Mouse (Mus musculus): ENCODE data around the gene Loxl4. TPM values are rescaled to one million over a fixed set of nuclear protein-coding genes. Genes with fewer than 3 reads are reported as not detected.

Gene Loxl4
- total RNA-seq, 2 experiments from 2014 or later, result 0.20 to 0.36 TPM

DNA sequence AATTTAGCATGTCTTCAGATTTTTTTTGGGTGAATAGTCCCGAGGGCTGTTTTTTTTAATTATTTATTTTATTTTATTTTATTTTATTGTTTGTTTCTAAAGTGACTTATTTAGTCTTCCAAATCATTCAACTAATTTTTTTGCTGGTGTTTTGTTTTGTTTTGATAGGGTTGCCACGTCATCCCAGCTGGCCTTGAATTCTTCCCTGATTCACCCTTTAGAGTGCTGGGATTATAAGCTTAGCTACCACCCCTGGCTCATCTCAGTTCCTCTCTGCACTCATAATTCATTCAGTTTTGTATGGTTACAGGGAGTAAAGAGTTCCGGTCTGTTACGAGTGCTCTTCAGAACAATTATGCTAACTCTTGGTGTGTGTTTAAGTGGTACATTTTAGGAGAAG is 34.0 kb downstream of the Loxl4 start:
- DNase-seq (ENCODE audit: low spot score in 2 of 2), result no peak
- intact Hi-C loops (cut with DNase I), result no loop called here

DNA sequence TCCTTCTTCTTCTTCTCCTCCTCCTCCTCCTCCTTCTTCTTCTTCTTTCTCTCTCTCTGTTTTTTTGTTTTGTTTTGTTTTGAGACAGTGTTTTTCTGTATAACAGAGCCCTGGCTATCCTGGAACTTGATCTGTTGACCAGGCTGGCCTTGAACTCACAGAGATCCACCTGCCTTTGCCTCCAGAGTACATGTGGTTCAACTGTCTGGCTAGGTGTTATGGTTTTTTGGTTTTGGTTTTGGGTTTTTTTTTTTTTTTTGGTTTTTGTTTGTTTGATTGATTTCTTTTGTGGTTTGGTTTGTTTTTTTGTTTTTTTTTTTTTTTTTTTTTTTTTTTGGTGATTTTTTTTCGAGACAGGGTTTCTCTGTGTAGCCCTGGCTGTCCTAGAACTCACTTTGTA is 35.8 kb downstream of the Loxl4 start:
- intact Hi-C loops (cut with DNase I), result no loop called here
- DNase-seq (ENCODE audit: low spot score in 2 of 2), result no peak

DNA sequence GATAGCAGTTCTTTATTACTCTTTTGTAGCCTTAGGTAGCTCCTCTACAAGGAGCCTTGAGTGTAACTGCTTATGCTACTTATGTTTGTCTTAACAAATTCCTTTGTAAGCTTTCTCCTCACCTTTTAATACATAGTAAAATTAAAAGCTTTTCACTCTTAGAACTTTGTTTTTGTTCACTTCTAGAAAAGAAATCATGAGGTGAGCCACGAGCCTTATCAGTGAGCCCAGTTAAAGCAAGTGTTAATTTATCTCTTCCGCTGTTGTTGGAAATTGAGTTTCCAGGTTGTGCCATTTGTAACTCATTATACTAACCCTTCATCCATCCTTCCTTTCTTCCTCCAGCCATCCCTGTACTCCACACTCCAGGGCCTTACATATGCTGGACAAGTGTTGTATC is 37.3 kb downstream of the Loxl4 start:
- intact Hi-C loops (cut with DNase I), result no loop called here
- no peak for DNase-seq (ENCODE audit: low spot score in 2 of 2)

DNA sequence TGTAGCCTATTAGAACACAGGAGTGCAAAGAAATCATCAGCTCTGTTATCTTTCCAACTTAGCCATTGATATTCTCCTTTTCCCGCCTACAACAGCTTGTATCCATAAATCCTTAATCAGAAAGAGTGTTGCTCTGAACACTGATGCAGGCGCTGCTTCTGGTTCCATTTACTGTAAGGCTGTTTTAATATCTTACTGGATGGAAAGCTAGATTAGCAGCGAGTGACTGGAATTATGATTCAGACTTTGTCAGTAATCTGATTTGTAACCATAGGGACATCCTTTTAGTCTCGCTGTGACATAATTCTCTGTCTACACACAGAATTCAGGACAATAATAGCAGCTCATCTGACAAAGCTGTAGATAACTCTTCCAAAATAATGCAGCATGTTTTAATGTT is 41.3 kb downstream of the Loxl4 start:
- intact Hi-C loops (cut with DNase I), result no loop called here
- no peak for DNase-seq (ENCODE audit: low spot score in 2 of 2)

DNA sequence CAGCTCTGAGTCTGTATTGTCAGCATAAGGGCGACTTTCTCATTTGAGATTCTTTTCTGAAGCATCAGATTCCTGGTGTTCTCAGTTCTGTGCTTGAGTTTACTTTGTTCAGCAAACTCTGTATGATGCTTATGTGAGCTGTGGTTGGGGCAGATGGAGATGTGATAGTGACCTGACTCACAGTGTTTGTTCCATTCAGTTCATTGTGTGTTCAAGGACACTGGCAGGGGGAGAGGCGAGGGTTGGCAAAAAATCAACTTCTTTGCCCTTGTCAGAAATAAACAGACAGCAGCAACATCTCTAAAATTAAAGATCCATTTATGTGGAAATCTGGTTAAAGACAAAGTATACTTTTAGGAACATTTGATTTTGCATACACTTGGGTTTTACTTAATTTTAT is 43.5 kb downstream of the Loxl4 start:
- intact Hi-C loops (cut with DNase I), result no loop called here
- no peak for DNase-seq (ENCODE audit: low spot score in 2 of 2)

DNA sequence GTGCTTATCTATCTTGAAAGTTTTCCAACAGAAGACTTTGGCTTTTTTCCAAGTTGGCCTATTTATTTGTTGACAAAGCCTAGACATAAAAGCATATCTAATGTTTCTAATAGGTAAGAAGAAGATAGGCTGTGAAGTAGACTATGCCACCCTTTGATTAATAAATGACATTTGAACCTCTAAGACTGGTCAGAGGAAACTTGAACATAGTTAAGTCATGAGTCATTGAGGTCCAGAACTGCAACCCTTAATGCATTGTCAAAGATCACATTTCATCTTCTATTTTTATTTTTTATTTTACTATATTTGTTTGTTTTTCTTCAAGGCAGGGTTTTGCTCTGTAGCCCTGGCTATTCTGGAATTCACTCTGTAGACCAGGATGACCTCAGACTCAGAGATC is 45.6 kb downstream of the Loxl4 start:
- intact Hi-C loops (cut with DNase I), result no loop called here
- DNase-seq (ENCODE audit: low spot score in 2 of 2), result no peak

DNA sequence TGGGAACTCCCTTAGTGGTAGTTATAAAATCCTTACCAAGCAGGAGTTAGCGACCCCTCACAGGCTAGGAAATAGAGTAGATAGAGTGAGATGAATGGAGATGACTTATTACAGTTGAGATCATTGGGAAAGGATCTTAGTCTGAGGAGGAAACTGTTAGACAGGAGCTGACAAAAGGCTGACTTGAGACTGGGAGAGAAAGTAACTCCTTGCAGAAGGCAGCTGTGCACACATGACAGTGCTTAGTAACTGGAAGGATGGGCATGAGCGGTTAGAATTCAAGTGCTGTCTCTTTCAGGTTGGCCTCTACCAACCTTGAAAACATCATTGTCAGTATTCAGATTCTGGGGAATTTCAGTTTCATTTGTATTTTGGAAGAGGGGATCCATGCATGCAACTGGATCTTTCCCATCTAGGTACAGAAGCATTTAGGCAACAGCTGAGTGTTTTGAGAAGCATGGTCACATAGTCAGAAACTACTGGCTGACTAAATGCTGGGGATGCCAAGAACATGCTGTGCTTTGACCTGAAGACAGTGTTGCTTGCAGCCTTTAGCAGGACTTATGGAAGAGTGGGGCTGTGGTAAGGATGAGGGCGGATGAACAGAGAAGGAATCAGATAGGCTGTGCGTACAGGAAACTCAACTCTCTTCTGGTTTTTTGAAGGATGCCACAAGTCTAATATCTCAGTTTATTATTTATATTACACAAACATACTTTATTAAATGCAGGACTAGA is 46.2 kb downstream of the Loxl4 start:
- intact Hi-C loops (cut with DNase I), result no loop called here
- DNase-seq (ENCODE audit: low spot score in 2 of 2), result no peak

DNA sequence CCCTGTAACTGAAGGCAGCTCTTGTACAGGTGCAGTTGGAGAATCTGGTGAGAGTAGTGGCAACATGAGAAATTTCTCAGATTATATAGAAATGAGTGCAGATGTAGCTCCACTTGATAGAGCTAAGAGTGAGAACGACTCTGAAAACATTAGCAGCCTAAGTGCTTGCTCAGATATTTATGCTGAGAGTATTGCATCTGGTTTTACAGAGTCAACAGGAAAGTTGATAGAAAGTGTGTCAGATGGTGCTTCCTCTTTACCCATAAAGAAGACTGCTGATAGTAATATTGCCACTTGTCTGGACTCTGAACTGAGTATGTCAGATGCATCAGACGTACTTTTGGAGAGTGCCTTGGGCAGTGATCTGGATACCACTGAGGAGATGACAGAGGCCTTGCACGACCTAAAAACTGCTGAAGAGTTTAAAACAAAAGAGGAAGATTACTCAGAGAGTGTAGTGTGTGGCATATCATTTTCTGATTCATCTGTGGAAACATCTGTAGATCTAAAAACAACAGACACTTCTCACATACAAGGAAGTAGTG is 48.8 kb downstream of the Loxl4 start:
- intact Hi-C loops (cut with DNase I), result no loop called here

DNA sequence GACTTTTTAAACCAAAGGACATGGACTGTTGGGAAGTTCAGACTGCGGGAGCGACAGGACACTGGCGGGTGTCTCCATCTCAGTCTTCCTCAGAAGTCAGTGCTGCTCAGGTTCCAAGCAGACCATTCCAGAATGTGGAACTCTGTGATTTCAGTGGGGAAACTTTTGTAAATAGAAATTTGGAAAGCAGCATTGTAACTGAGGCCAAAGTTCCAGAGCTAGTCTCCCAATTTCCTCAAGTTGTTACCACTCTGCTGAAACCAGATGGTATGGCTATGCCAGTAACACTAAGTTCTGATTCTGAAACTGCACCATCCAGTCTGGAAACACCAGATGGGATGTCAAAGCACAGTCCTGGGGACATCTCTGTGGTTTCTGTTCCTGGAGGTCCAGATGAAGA is 49.6 kb downstream of the Loxl4 start:
- no peak for DNase-seq (ENCODE audit: low spot score in 2 of 2)

More for the DNA sequence above, 48.8 kb downstream of the Loxl4 start:
- no peak for DNase-seq (ENCODE audit: low spot score in 2 of 2)

DNA sequence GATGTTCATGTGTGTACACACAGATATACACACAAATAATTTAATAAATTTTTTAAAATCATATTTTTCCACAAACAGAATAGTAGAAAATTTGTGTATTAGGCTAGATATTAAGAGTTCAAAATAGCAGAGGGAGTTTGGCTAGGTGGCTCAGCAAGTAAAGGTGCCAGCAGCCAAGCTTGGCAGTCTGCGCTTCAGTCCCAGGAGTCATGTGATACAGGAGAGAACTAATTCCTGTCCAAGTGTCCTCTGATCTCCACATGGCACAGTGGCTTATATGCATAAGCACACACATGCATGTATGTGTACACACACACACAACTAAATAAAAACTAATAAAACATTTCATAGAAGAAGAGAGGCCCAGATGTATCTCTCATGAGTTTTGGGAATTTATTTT is 50.6 kb downstream of the Loxl4 start:
- no peak for DNase-seq (ENCODE audit: low spot score in 2 of 2)
- intact Hi-C loops (cut with DNase I), result no loop called here

More for the DNA sequence above, 49.6 kb downstream of the Loxl4 start:
- intact Hi-C loops (cut with DNase I), result no loop called here

DNA sequence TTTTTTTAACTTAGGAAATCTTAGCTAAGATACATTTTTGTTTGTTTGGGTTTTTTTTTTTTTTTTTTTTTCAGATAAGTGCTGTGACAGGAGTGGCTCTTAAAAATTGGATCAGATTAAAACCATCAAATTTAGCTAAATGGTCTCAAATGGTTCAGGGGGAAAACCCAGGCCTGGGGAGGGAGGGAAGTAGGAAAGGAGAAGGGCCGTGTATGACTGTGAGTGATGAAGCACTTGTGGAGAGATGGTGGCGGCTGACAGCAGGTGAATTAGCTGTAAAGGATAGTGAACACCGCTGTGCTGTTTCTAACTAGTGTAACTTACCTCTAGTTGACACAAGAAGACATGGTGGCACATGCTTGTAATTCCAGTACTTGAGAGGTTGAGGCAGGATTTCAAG is 53.9 kb downstream of the Loxl4 start:
- intact Hi-C loops (cut with DNase I), result no loop called here
- no peak for DNase-seq (ENCODE audit: low spot score in 2 of 2)

Other genes with a start within 250 kb of the Loxl4 start
- gene Crtac1, start 181.0 kb downstream of the Loxl4 start, total RNA-seq (2021), result 10 to 100 TPM; 67.7 to 77.0 TPM
- 10 to 100 TPM; 17.6 to 29.2 TPM for gene R3hcc1l, start 94.1 kb downstream of the Loxl4 start, total RNA-seq (2021)
- gene Pyroxd2, start 140.0 kb upstream of the Loxl4 start, total RNA-seq (2021), result 1 to 10 TPM; 1.9 to 3.4 TPM
- 1 to 10 TPM; 8.0 to 9.6 TPM for gene Hps1, start 167.2 kb upstream of the Loxl4 start, total RNA-seq (2021)